Mouse (Mus musculus) ES-Bruce4 (cell line): ENCODE results near the gene Katnal1. TPM values are rescaled to one million over a fixed set of nuclear protein-coding genes. Genes with fewer than 3 reads are reported as not detected.

Experiments used
- H3K27ac ChIP-seq: 2 replicates; pipeline ENCODE4 v1.5.1; 2012; ENCODE audit warnings: low read length, inconsistent platforms; ENCODE audit not compliant: insufficient read depth
- H3K27me3 ChIP-seq: 2 replicates; pipeline ENCODE4 v1.6.1; 2012; ENCODE audit warnings: mild to moderate bottlenecking, low read length, inconsistent platforms; ENCODE audit not compliant: control insufficient read depth, poor library complexity, insufficient read depth, severe bottlenecking
- H3K36me3 ChIP-seq: 2 replicates; pipeline ENCODE4 v1.6.1; 2012; ENCODE audit warnings: inconsistent platforms, mild to moderate bottlenecking, low read length, moderate library complexity; ENCODE audit not compliant: control insufficient read depth, poor library complexity, insufficient read depth, severe bottlenecking
- H3K4me1 ChIP-seq: one replicate; pipeline ENCODE4 v1.8.1; 2011; ENCODE audit warnings: low read length; ENCODE audit not compliant: control insufficient read depth, insufficient read depth
- H3K4me3 ChIP-seq: 2 replicates; pipeline ENCODE4 v1.5.1; 2011; ENCODE audit warnings: low read depth, mild to moderate bottlenecking, low read length
- H3K9ac ChIP-seq: 2 replicates; pipeline ENCODE4 v1.6.1; 2012; ENCODE audit warnings: low read depth, mild to moderate bottlenecking, inconsistent platforms; ENCODE audit not compliant: poor library complexity, severe bottlenecking
- H3K9me3 ChIP-seq: replicated peaks from 2 replicates; pipeline ENCODE4 v1.6.1; 2012; ENCODE audit warnings: mild to moderate bottlenecking, low read length, inconsistent platforms; ENCODE audit not compliant: control insufficient read depth, poor library complexity, insufficient read depth, severe bottlenecking
- CTCF ChIP-seq: IDR thresholded peaks from one replicate; pipeline ENCODE4 v1.8.1; 2011; ENCODE audit warnings: low read depth, low read length
- EP300 ChIP-seq: IDR thresholded peaks from 2 replicates; pipeline ENCODE4 v1.6.1; 2011; ENCODE audit warnings: low read depth, low read length; ENCODE audit not compliant: insufficient read depth
- POLR2A ChIP-seq: IDR thresholded peaks from one replicate; pipeline ENCODE4 v1.8.1; 2011; ENCODE audit warnings: low read length; ENCODE audit not compliant: insufficient read depth
- polyA plus RNA-seq: library from polyadenylated mRNA; stranded (reverse); fragments of >200 nt; gene quantifications from 2 replicates; pipeline ENCODE4 v1.2.4, GENCODE M21; 2011; ENCODE audit warnings: low read depth; ENCODE audit not compliant: missing spikeins, insufficient read depth, insufficient read length

The Katnal1 gene
- polyA plus RNA-seq, 1 experiment: 10.5 TPM

DNA sequence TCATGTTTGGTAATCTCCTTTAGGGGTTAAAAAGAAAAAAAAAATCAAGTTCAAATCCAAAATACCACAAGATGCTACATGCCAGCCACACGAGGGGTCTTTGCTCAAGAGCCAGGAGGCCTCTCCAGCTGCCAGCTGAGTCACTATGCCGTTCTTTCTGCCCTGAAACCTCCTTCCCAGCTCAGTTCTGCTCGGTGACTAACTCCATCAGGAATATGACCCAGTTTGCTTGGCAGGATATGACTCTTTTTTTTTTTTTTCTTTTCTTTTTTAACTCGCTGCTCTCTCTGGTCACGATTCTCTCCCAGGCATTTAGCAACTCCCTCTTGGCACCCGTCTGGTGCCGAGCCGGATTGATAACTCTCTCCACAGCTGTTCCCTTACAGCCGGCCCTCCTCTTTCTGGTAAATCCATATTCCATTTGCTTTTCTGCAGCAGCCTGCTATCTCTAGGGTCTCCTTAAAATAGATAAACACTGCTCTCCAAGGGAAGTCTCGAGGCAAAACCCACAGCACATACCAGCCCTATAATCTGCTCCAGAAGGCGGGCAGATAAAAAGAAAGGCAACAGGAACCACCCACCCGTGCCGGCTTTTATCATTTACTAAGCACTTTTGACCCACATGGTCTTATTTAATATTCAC, 36.7 kb upstream of the Katnal1 start:
- Histone ChIP-seq H3K27ac (no peak overlapping the region), H3K9me3 (no peaks in the 10 kb centered on the region), H3K27me3 (no peaks in the 10 kb centered on the region), H3K4me1 (no peaks in the 10 kb centered on the region), H3K9ac (no peak overlapping the region), H3K4me3 (no peak overlapping the region), H3K36me3 (no peaks in the 10 kb centered on the region)
- TF ChIP-seq CTCF (no peak), EP300 (no peak), POLR2A (no peak)

DNA sequence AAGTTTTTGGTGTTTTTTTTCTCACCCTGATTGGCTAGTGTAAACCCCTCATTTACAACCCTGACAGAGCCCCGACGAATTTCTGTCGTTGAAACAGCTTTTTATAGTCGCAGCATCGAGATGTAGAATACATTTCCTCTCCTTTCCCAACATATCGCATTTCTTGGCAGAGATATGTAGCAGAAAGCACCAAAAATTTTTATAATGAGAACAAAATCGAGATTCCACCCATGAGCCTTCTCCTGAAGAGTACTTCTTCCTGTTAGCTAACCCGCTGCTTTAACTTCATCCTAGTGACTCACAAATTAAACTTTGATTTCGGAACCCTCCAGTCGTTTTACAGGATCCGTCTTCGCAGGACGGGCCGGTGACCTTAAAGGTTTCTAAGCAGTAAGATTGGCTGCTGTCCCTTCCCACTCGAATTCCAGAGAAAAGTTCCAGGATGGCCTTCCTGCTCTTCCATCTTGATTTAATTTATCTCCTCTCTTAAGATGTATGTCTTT, 36.0 kb upstream of the Katnal1 start:
- no peak overlapping the region for H3K27ac ChIP-seq
- TF ChIP-seq POLR2A (no peak), CTCF (no peak), EP300 (no peak)

DNA sequence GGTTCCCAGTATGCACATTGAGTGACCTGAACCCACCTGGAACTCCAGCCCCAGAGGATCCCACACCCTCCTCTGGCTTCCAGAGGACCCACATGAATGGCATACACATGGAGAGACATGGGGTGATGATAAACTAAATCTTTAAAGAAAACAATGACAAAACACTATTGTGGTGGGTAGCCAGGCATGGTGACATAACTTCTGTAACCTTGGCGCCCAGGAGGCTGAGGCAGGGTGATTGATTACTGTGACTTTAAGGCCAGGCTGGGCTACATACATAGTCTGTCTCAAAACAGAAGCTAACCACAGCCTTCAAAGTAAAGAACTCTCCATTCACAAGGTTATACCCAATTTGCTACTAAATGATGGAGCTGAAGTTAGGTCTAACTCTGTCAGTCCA, 35.1 kb upstream of the Katnal1 start:
- no peaks in the 10 kb centered on the region for H3K36me3 ChIP-seq
- no peaks in the 10 kb centered on the region for H3K4me1 ChIP-seq
- no peaks in the 10 kb centered on the region for H3K27me3 ChIP-seq
- no peak overlapping the region for H3K27ac ChIP-seq
- no peaks in the 10 kb centered on the region for H3K9me3 ChIP-seq
- no peak overlapping the region for H3K4me3 ChIP-seq
- TF ChIP-seq EP300: no peak
- TF ChIP-seq CTCF: no peak
- no peak for TF ChIP-seq POLR2A
- no peak overlapping the region for H3K9ac ChIP-seq

More for the DNA sequence above, 36.0 kb upstream of the Katnal1 start:
- Histone ChIP-seq H3K4me3 (no peak overlapping the region), H3K9ac (no peak overlapping the region), H3K4me1 (no peaks in the 10 kb centered on the region), H3K36me3 (no peaks in the 10 kb centered on the region), H3K9me3 (no peaks in the 10 kb centered on the region), H3K27me3 (no peaks in the 10 kb centered on the region)

GRCm38 (mm10) chr5:148960211-148960610, 31.1 kb upstream of the Katnal1 start:
- no peak overlapping the region for H3K27ac ChIP-seq
- 0 out of 2 replicates have a peak, but pooled peaks have one; percentile 39 for TF ChIP-seq EP300
- TF ChIP-seq POLR2A: no peak
- no peak for TF ChIP-seq CTCF
- peak overlapping the region; percentile 12; the same call in 1 of the 2 replicates for H3K9ac ChIP-seq
- no peaks in the 10 kb centered on the region for H3K27me3 ChIP-seq
- no peaks in the 10 kb centered on the region for H3K9me3 ChIP-seq
- H3K4me1 ChIP-seq: no peaks in the 10 kb centered on the region
- no peak overlapping the region for H3K4me3 ChIP-seq
- H3K36me3 ChIP-seq: no peaks in the 10 kb centered on the region

DNA sequence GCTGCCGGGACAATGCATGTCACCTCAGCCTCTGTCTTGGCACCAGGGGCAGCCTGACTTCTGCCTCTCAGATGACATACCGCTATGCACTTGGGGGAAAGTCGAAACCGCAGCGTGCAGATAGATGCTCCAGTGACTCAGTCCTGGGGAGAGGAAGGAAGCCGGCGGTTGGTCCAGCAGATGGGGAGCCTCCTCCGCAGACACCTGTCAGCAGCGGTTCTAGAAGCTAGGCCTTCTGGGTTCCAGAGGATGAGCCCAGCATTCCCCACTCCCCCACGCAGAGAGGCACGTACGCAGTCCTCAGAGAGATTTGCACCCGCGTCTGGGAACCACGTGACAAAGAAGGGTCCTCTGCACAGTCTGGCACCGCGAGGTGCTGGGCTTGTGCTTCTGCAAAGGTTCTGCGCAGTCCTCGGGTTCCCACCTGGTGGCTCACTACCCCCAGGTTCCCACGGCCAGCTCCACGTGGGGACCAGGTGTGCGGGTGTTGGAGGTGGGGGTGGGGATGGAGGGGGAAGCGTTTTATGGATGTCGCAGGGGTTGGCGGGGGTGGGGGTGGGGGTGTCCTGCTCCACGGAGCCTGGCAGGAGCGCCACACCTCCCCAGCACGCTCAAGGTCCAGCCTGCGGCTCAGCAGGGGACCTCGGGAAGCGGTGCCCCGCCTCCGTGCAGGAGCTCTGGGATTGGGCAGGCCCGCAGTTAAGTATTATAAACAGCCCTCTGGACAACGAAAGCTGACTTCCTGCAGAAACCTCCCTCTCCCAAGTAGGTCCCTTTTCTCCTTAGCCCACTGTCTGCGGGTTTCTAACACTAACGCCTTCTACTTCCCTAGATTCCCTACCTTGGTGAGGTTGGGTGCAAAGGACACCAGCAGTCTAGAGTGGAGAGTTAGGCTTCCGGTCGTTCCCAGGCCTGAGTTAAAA, 30.2 kb upstream of the Katnal1 start:
- Histone ChIP-seq H3K4me1 (peaks cover 3% of the 10 kb centered on the region), H3K9ac (peak overlapping the region; percentile 12; the same call in 1 of the 2 replicates), H3K27ac (no peak overlapping the region), H3K9me3 (no peaks in the 10 kb centered on the region), H3K36me3 (no peaks in the 10 kb centered on the region), H3K27me3 (no peaks in the 10 kb centered on the region), H3K4me3 (peak overlapping the region; percentile 56)
- no peak for TF ChIP-seq CTCF
- no peak for TF ChIP-seq POLR2A
- no peak for TF ChIP-seq EP300
